Mouse (Mus musculus) hindbrain, postnatal 0 days (tissue): Measurements from ENCODE around the gene Ltc4s. TPM values are rescaled to one million over a fixed set of nuclear protein-coding genes. Genes with fewer than 3 reads are reported as not detected.
A peak's percentile ranks its signal among the peaks of the same experiment; 100 is the strongest.

ENCODE experiments used
- ATAC-seq: fragments of 200-750 bp; cut with Nextera tagmentation; 2 replicates; pipeline ENCODE4 v1.8.0; 2017; ENCODE audit warnings: mild to moderate bottlenecking, moderate TSS enrichment, moderate library complexity
- DNase-seq: peaks from one replicate; pipeline ENCODE4 v3.0.0-alpha.2; 2015; ENCODE audit warnings: low spot score
- H3K27ac ChIP-seq: fragments of 300-500 bp; sonication (generic); 2 replicates; pipeline ENCODE4 v1.5.1; 2014; ENCODE audit warnings: mild to moderate bottlenecking
- H3K27me3 ChIP-seq: fragments of 300-500 bp; sonication (generic); 2 replicates; pipeline ENCODE4 v1.6.1; 2014; ENCODE audit warnings: low read length, mixed read lengths; ENCODE audit not compliant: insufficient read depth
- H3K36me3 ChIP-seq: fragments of 300-500 bp; sonication (generic); 2 replicates; pipeline ENCODE4 v1.6.1; 2014; ENCODE audit warnings: low read length, mixed read lengths; ENCODE audit not compliant: insufficient read depth
- H3K4me1 ChIP-seq: fragments of 300-500 bp; sonication (generic); 2 replicates; pipeline ENCODE4 v1.6.1; 2014; ENCODE audit warnings: antibody characterized with exemption, low read length, mixed read lengths; ENCODE audit not compliant: insufficient read depth
- H3K4me2 ChIP-seq: fragments of 300-500 bp; sonication (generic); 2 replicates; pipeline ENCODE4 v1.6.1; 2014; ENCODE audit warnings: low read depth, mild to moderate bottlenecking, low read length, moderate library complexity, mixed read lengths
- H3K4me3 ChIP-seq: fragments of 300-500 bp; sonication (generic); 2 replicates; pipeline ENCODE4 v1.5.1; 2014; ENCODE audit warnings: low read length
- H3K9ac ChIP-seq: fragments of 300-500 bp; sonication (generic); replicated peaks from 2 replicates; pipeline ENCODE4 v1.6.1; 2014; ENCODE audit warnings: mild to moderate bottlenecking, low read length, moderate library complexity, mixed read lengths
- H3K9me3 ChIP-seq: fragments of 300-500 bp; sonication (generic); 2 replicates; pipeline ENCODE4 v1.6.1; 2016; ENCODE audit warnings: low read length, mixed read lengths
- CTCF ChIP-seq: IDR thresholded peaks from 2 replicates; pipeline ENCODE4 v1.5.1; 2016; ENCODE audit warnings: antibody characterized with exemption, control low read depth, low read depth
- WGBS: fragments of 180-500 bp; shearing (Covaris S2); extraction: QIAGEN DNeasy Blood & Tissue Kit; methylation state at CpG from one replicate; pipeline ENCODE4 v1.1.7; 2014; 5-methylcytosine and 5-hydroxymethylcytosine counted together
- polyA plus RNA-seq: library from polyadenylated mRNA; unstranded; fragments of >200 nt; fragmentation: Nextera tagmentation; extraction: Ambion mirVana; gene quantifications from 2 replicates; pipeline ENCODE4 v1.2.1, GENCODE M21; 2015
- total RNA-seq: library from RNA; depleted of rRNA; stranded (reverse); fragments of >200 nt; gene quantifications from 2 replicates; pipeline ENCODE4 v1.2.3, GENCODE M21; 2014; rRNA removed

Gene Ltc4s
- 4.0 and 6.8 TPM in 2 replicates for total RNA-seq
- polyA plus RNA-seq: 5.9 and 7.1 TPM in 2 replicates

DNA sequence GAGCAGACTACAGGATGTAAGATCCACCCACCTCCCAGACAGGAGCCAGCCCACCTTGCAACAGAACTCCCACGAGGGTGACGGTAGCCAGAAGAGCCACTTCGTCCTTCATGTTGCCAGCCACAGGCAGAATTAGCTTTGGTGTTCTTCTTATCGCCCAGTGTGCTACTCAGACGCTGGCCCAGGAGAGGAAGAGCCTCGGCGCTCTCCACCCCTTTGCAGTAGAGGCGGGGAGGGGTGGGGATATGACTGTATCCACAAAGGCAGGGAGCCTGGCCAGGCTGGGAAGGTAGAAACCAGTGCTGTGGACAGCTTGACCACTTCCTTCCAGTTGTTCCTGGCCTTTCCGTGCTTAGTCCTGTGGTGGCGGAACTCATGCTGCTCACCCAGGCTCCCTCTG is at the start of gene Ltc4s:
Gene Ltc4s, minus strand, starts transcription at position 293 of the 400 bp plus-strand sequence.
- DNase-seq (no peak), ATAC-seq (no peak)
- H3K36me3 ChIP-seq: peaks cover 23% of the 10 kb centered on the region
- peak within 1 kb of the TSS; percentile 77 for H3K4me2 ChIP-seq
- H3K9me3 ChIP-seq: no peaks in the 10 kb centered on the region
- no peak for TF ChIP-seq CTCF
- peak within 1 kb of the TSS; percentile 45; the same call in 1 of the 2 replicates for H3K9ac ChIP-seq
- peaks cover 4% of the 10 kb centered on the region; the same call in 1 of the 2 replicates for H3K4me1 ChIP-seq
- peak within 1 kb of the TSS; percentile 49 for H3K4me3 ChIP-seq
- H3K27ac ChIP-seq: no peak within 1 kb of the TSS
- 52% methylated on average over 10 of the region's 10 CpGs for WGBS
- no peaks in the 10 kb centered on the region for H3K27me3 ChIP-seq

DNA sequence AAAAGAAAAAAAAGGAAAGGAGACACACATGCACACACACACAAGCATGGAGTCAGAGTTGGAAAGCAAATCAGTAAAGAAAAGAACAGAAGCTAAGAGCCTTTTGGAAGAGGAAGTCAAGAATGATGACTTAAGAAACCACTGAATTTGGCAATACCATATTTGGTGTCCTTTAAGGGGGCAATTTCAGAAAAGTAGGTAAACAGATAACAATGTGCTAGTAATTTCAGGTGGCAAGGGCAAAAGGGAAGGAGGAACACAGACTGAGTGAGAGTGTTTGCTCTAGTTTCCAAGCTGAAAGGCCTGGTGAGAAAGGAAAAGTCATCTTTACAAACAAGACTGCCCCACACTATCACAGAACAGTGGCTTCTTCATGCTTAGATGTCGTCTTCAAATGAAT is 48.0 kb upstream of the Ltc4s start:
- H3K9ac ChIP-seq: no peak overlapping the region
- no peaks in the 10 kb centered on the region for H3K27me3 ChIP-seq
- DNase-seq: no peak
- no peak overlapping the region for H3K4me3 ChIP-seq
- 0 out of 2 replicates have a peak, but pooled peaks cover 6% of the 10 kb centered on the region for H3K36me3 ChIP-seq
- no peak overlapping the region for H3K27ac ChIP-seq
- ATAC-seq: no peak
- WGBS: 87% methylated on average over 1 of the region's 1 CpGs
- H3K4me1 ChIP-seq: peaks cover 10% of the 10 kb centered on the region
- no peak overlapping the region for H3K4me2 ChIP-seq
- no peaks in the 10 kb centered on the region for H3K9me3 ChIP-seq
- no peak for TF ChIP-seq CTCF

DNA sequence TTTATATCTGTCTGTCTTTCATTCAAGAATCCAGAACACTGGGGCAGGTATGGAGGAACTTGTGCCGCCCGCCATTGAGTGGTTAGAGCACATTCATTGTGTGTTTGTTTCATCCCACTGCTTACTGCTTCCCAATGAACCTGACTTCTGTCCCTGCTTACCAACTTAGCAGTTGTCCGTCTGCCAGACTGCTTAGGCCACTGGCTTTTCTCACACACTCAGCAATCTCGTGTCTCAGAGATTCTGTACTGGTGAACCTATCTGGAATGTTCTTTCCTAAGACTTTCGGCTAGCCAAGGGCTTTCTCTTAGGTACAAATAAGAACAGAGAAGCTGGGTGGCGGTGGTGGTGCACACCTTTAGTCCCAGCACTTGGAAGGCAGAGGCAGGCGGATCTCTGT is 47.3 kb upstream of the Ltc4s start:
- H3K9me3 ChIP-seq: no peaks in the 10 kb centered on the region
- no peak overlapping the region for H3K9ac ChIP-seq
- no peak overlapping the region for H3K27ac ChIP-seq
- ATAC-seq: no peak
- H3K27me3 ChIP-seq: no peaks in the 10 kb centered on the region
- DNase-seq: no peak
- H3K4me3 ChIP-seq: no peak overlapping the region
- H3K36me3 ChIP-seq: 0 out of 2 replicates have a peak, but pooled peaks cover 9% of the 10 kb centered on the region
- no peak for TF ChIP-seq CTCF
- H3K4me2 ChIP-seq: no peak overlapping the region
- WGBS: 93% methylated on average over 7 of the region's 7 CpGs
- H3K4me1 ChIP-seq: peaks cover 10% of the 10 kb centered on the region

DNA sequence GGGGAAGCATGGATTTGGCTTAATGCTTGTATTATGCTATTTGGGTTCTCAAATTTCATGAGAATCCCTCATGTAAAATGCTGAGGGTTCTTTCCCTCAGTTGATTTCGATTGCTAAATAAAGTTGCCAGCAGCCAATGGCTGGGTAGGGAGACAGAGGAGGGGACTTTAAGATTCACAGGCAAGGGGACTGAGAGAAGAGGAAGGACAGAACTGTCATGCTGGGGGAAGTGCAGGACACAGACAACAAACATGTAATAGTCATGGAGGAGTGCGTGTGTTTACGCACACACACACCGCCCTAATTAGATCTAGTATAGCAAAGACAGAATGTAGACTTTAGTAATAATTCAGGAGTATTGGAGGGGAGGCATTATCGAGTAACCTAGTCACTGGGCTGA is 46.8 kb upstream of the Ltc4s start:
- no peak overlapping the region for H3K9ac ChIP-seq
- H3K9me3 ChIP-seq: no peaks in the 10 kb centered on the region
- ATAC-seq (no peak), DNase-seq (no peak)
- 0 out of 2 replicates have a peak, but pooled peaks cover 9% of the 10 kb centered on the region for H3K36me3 ChIP-seq
- H3K4me2 ChIP-seq: no peak overlapping the region
- no peak overlapping the region for H3K27ac ChIP-seq
- peaks cover 6% of the 10 kb centered on the region for H3K4me1 ChIP-seq
- 96% methylated on average over 5 of the region's 5 CpGs for WGBS
- TF ChIP-seq CTCF: no peak
- H3K4me3 ChIP-seq: no peak overlapping the region
- H3K27me3 ChIP-seq: no peaks in the 10 kb centered on the region

DNA sequence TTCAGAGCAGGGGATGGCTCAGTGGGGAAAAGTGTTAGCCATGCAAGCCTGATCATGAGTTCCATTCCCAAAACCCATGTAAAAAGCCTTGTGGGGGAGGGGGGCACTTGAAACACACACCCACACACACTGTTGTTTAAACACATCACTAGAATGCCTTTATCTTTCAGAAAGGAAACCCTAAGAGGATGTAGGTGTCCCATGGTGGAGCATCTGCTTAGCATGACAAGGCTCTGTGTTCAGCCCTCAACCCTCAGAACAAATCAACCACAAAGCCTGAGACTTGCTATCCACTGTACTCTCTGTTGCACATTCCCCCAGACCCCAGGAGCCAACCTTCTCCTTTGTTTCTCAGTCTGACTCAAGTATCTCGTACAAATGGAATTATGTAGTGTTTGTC is 41.6 kb upstream of the Ltc4s start:
- no peak for TF ChIP-seq CTCF
- 57% methylated on average over 1 of the region's 1 CpGs for WGBS
- H3K9me3 ChIP-seq: no peaks in the 10 kb centered on the region
- H3K9ac ChIP-seq: no peak overlapping the region
- DNase-seq (no peak), ATAC-seq (no peak)
- H3K27ac ChIP-seq: no peak overlapping the region
- H3K27me3 ChIP-seq: no peaks in the 10 kb centered on the region
- no peak overlapping the region for H3K4me3 ChIP-seq
- 0 out of 2 replicates have a peak, but pooled peaks cover 4% of the 10 kb centered on the region for H3K36me3 ChIP-seq
- no peaks in the 10 kb centered on the region for H3K4me1 ChIP-seq
- H3K4me2 ChIP-seq: no peak overlapping the region

DNA sequence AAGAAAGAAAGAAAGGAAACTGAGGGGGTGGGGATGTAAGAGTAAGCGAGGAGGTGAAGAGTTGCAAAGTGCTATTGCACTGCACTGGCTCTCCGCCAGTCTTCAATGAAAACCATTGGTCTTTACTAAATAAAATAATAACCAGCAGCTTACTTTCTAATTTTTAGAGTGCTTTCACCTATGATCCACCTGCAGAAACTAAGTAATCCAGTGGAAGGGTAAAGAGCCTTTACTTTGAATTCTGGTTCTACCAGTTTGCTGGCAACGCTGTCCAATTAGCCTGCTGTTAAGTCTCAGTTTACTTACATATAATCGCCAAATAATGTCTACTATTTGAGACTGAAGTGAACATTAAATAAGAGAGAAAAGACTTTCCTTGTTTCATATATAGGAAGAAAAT is 40.6 kb upstream of the Ltc4s start:
- WGBS: 87% methylated on average over 4 of the region's 4 CpGs
- no peak for ATAC-seq
- H3K4me1 ChIP-seq: no peaks in the 10 kb centered on the region

DNA sequence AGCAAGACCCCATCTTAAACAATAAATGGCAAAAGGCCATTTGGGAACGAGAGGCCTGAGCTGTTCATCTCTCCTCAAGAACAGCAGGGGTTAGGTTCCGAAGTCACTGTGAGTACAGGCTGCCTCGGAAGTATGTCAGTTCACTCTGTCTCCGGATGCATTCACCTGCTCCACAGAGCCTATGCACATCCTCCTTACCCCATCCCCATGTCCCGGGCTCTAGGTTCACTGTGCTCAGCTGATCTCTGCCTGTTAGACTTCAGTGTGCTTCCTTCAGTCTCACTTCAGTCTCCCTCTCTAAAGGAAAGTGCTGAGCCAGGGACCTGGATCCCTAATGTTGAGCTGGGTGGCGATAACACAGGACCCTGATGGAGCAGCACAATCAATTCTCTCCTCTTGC is 39.3 kb upstream of the Ltc4s start:
- H3K36me3 ChIP-seq: 0 out of 2 replicates have a peak, but pooled peaks cover 4% of the 10 kb centered on the region
- no peaks in the 10 kb centered on the region for H3K27me3 ChIP-seq
- ATAC-seq: no peak
- DNase-seq: no peak
- WGBS: 85% methylated on average over 6 of the region's 6 CpGs
- H3K9me3 ChIP-seq: no peaks in the 10 kb centered on the region
- no peak overlapping the region for H3K4me2 ChIP-seq
- no peak overlapping the region for H3K9ac ChIP-seq
- H3K4me3 ChIP-seq: no peak overlapping the region
- H3K4me1 ChIP-seq: no peaks in the 10 kb centered on the region
- no peak for TF ChIP-seq CTCF
- no peak overlapping the region for H3K27ac ChIP-seq

More for the DNA sequence above, 40.6 kb upstream of the Ltc4s start:
- no peak for DNase-seq
- TF ChIP-seq CTCF: no peak
- no peak overlapping the region for H3K4me3 ChIP-seq
- H3K4me2 ChIP-seq: no peak overlapping the region
- H3K27ac ChIP-seq: no peak overlapping the region
- H3K9me3 ChIP-seq: no peaks in the 10 kb centered on the region
- H3K9ac ChIP-seq: no peak overlapping the region
- H3K27me3 ChIP-seq: no peaks in the 10 kb centered on the region
- 0 out of 2 replicates have a peak, but pooled peaks cover 4% of the 10 kb centered on the region for H3K36me3 ChIP-seq
